Mouse (Mus musculus) liver, adult 2 months (tissue): Measurements from ENCODE around the gene Tgfbr3.

Source experiments
- CTCF ChIP-seq: fragments of 200-500 bp; IDR thresholded peaks from 2 replicates; pipeline ENCODE4 v1.5.1; 2011; ENCODE audit warnings: low read depth, low read length, control low read depth
- POLR2A ChIP-seq: fragments of 200-500 bp; IDR thresholded peaks from 2 replicates; pipeline ENCODE4 v1.6.1; 2011; ENCODE audit warnings: low read length, control low read depth; ENCODE audit not compliant: insufficient read depth; ENCODE audit errors: extremely low read depth

DNA sequence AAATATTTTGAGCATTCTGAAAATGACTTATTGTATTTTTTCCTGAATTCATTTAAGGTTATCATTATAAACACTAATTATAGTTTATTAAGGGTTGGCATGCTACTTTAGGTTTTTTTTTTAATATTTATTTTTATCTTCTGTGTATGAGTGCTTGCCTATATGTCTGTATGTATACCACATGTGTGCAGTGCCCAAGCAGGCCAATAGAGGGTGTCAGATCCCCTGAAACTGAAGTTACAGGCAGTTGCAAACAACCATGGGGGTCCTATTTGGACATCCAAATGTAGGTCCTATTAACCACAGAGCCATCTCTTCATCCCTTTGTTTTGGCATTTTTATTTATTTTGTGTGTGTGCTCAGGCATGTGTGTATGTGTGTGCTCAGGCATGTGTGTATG, 61.8 kb downstream of the Tgfbr3 start:
- TF ChIP-seq CTCF (no peak), POLR2A (no peak)
